Mouse (Mus musculus) right cerebral cortex, postnatal 14 days (tissue): Measurements from ENCODE around the gene Ntsr1.
A peak's percentile ranks its signal among the peaks of the same experiment; 100 is the strongest.

Experiments
- DNase-seq: peaks from one replicate; pipeline ENCODE4 v3.0.0; 2022

The Ntsr1 gene

DNA sequence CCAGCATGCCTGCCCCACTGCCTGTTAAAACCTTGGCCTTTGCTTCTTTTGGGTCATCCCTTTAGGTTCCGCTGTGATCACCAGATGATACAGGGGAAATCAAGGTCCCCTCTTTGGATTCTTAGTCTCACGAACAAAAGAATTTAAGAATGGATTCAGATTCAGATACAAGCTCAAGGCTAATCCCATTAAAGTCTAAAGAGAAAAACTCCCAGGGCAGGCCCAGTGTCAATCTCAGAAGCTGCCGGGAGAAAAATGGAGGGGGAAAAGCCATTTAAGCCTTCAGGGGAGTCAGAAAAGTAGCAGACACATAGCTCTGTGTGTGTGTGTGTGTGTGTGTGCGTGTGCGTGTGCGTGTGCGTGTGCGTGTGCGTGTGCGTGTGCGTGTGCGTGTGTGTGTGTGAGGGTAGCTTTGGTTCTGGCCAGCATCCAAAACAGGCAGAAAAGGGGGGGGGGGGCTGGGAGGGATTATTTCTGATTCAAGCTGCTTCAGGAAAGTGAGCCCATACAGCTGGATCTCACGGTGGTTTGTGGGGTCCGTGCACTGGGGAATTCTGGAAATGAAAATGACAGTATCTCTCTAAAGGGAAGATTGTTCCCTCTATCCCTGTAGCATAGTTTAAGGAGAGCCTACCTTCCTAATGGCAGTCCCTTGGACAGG is 8.8 kb downstream of the Ntsr1 start:
- DNase-seq, result no peak

DNA sequence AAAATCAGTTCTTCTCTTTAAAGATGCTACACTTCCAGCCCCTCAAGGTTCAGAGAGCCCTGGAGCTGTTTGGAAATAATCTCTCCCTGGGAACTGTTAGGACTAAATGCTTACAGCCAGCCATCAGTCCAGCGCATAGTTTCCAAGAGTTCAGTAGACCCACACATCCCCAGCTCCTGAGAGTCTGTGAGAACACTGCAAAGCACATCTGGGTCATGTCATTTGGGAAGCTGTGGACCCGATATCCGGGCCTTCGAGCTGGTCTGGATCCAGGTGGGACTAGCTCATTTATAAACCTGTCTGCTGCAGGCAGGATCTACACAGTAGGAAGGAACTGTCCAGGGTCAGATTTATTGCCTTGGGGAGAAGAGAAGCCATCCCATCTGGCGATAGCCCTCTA is 11.1 kb downstream of the Ntsr1 start:
- no peak for DNase-seq

DNA sequence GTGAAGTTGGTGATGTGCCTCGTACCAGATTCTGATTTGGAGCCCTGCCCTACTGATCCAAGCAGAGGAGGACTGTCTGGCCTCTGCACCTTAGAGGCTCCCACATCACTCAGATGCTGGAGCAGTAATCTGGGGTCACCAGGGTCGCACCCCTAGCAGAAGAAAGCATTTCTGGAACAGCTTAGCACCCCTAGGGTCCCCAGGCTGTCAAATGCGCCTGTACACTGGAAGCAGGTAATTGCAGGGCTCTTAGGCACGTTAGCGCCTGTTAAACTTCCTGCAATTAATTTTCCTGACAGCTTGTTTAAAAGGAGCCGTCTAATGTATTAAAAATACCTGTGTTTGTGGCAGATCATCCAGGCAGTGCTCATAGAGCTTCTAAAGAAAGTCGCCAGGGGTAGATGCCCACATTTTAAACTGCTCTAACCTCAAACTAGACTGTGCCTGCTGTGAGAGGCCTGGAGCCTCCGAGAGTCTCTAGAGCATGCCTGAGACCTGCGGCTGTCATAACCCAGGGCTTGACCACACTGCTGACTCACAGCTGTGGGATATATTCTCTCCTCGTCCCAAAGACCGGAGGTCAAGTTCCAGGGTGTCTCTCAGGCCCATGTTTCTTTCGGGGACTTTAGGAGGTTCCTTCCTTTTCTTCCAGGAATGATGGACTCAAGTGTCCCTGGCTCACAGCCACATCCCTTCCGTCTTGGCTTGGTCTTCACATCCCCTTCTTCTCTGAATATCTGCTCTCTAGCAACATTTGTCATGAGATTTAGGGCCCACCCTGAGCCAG is 12.3 kb downstream of the Ntsr1 start:
- DNase-seq, result no peak

DNA sequence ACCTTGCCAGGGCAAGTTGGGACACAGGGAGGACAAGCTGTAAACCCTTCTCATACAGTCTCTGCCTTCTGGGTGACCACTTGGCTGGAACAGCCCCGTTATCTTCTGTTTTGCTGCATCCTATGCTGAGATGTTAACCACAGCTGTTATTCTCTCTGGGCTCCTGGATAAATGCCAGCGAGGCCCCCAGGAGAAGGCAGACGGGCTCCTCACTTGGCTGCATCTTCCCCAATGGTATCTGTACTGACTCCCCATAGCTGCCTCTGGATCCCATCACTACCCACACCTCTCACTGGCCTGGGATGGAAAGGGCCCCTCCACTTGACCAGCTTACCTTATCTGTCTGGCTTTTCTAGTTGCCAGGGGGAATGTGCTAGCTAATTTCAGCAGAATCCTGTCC is 13.2 kb downstream of the Ntsr1 start:
- DNase-seq, result no peak

DNA sequence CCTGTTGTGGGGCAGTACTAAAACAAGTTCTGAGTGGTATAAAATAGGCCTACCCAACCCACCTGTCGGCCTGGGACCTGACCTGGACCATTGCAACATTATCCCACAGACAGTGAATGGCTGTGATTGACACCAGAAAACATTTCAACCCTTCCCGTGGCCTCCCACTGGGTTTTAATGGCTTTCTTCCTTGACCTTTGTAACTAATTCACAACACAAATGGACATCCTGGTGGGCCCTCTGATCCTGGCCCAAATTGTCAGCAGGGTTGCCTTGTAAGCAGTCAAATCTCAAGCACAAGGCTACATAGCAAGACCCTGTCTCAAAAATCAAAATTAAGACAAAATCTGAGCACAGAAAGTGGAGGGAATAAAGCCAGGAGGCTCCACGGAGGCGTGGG is 14.1 kb downstream of the Ntsr1 start:
- no peak for DNase-seq

DNA sequence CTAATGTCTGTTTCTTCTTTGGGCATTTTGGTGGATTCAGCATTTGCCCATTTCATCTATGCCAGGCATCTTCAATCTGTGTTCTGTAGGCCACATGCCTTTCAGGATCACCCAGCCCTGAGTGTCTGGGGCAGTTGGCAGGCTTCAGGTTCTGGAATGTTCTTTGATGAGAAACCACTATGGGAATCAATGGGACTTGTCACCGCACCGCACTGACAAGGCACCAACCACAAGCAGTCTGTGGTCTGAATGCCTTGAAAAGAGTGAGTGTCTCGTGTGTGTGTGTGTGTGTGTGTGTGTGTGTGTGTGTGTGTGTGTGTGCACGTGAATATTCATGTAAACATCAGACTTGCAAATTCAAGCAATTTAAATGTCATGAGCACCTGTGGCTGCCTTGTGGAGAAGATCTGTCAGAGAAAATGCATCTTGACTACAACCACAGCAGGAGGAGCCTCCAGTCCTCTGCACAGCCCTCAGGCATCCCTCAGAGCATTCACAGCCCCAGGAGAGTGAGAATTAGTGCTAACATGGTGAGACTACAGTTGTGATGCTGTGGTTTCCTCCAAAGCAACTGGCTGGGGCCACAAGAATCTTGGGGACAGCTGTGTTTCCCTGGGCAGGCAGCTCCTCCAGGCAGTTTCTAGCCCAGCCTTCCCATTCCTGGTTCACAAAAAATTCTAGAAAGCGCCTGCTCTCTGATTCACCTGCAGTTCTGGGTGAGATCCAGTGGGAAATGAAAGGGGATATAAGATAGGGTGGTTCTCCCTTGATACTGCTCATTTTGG is 21.9 kb downstream of the Ntsr1 start:
- no peak for DNase-seq

DNA sequence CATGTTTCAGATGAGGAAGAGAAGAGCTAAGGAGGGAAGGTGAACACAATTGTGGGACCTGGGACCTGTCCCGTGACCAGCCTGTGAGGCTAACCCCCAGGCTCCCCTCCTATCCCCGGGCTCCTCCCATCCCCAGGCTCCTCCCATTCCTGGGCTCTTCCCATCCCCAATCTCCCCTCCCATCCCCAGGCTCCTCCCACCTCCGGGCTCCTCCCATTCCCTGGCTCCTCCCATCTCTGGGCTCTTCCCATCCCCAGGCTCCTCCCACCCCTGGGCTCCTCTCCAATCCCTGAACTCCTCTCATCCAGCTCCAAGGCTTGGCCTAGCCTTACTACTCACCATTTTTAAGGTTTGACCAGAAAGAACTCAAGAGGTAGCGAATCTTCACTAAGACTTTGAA is 23.0 kb downstream of the Ntsr1 start:
- DNase-seq, result no peak

DNA sequence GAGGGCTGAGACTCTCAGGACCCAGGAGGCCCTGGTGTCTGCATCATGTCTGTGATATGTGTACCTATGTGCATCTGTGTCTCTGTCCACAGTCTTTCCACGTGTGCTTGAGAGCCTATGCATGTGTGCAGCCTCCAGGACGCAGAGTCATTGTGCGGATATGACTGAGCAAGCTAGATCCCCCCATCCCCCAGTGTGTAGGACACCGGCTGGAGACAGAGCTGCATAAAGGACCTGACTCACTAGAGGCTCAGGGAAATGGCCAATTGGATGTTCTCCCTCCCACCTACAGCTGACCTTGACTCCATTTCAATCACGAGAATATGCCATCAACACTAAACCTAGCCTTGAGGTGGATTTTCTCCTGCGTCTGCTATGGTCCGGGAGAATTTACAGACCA is 27.7 kb downstream of the Ntsr1 start:
- DNase-seq, result no peak

DNA sequence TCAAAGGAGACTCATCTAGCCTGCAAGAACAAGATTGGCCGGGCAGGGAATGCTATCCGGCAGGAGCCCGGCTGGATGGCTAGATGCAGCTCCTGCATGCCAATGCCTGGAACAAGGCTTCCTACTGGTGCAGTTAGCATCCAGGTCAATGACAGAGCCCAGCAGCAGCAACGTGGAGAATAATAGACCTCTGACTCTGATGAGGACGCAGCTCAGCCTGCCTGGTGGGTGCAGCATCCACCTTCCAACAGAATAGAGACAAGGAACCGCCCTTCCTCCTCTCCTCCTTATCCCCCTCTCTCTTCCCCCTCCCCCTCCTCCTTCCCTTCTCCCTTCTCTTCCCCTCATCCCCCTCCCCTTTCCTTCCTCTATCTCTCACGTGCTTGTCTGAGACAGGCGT is 28.1 kb downstream of the Ntsr1 start:
- DNase-seq, result no peak

DNA sequence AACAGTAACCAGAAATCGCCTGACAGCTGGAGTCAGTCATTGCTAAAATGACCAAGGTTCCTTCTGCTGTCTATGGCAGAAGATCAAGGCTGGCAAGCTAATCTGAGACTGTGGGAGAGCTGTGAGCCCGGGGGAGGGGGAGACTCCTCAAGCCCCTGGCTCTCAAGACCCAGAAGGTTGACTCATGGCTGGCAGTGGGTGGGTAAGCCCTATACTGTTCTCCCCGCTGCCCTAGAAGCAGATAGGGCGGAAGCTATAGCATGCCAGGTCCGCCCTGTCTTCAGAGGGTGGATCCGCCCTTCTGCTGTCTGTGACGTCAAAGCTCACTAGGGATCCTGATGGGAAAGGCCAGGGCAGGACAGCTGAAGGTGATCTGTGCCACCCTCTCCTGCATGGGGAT is 30.4 kb downstream of the Ntsr1 start:
- DNase-seq, result no peak

DNA sequence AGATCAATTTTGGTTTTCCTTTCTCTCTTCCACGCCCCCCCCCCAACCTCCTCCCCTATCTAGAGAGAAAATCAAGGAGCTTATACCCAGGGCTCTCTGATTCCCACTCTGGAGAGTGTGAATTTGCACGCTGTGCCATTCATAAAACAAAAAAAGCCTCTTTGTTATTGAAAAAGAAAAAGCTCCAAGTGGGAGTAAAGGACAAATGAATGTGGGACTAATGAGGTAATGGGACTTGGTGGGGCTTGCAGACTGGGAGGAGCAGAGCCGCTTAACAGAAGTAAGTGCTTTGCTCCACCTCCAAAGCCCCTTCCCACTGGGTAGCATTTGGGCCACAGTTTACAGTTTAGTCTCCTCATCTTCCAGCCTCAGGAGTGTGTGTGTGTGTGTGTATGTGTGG is 30.8 kb downstream of the Ntsr1 start:
- no peak for DNase-seq

DNA sequence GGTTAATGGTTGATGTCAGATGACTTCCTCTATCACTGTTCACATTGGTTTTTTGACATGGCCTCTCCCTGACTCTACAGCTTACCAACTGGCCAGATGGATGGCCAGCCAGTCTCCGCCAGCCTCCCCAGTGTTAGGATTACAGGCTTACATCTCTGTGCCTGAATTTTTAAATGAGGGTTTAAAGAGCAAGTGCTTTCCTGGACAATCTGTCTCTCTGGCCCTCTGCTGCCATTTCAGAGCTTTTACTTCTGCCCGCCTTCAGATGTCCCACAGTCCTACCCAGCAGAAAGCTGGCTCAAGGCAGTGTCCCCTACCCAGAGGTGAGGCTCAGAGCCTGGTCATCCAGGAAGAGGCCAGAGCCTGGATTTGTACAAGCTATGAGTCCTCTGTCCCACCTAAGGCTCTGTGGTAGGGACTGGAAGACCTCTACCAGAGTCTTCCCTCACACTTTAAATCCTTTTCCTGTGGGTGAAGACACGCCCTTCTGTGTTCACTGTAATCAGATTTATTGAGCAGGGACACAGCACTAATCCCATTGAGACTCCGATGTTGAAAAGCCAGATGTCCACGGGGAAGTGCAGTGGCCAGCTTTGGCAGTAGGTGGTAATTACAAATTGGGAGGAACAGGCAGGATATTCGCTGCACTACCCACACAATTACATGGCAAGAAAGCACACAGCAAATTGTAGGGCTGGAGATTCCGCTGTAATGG is 32.1 kb downstream of the Ntsr1 start:
- no peak for DNase-seq

DNA sequence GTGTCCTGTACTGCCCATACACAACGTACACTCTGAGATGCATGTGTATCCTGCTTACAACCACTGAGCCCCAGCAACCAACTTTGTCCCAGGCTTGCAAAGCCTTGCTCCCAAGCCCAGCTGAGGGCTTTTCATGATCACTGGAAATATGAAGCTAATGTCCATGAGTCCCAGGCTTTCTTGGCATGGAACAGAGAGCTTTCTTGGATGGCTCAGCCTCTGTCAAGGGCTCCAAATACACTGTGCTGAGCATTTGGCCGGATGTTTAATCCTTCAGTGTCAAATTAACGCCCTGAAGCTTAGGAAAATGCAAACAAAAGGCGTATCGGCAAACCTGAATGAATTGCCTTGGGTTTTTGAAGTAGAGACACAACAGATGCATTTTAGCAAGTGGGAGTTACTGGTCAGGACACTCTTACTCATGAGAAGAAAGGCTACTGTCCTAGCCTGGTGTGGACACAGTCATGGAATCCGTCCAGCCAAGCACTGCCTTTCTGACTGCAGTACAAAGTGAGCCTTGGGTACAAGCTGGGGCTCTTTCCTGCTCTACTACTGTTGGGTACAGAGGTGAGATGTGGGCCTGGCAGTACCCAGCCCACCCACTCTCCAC is 32.7 kb downstream of the Ntsr1 start:
- no peak for DNase-seq

DNA sequence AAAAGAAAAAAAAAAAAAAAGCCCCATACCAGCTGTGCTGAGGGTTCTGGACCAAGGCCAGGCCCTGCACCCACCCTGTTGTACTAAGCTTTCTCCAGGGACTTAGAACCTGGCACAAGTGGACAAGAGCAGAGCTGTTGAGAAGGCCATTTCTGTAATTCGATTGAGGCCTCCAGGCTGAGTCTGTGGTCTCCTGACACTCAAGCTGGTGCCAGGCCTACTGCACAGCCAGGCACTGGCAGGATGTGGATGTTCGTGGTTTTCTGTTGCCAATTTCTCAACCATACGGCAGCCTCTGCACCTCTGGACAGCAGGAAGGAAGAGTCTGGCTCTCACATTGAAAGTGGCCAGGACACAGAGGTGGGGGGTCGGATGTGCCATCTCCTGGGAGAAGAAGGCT is 33.5 kb downstream of the Ntsr1 start:
- DNase-seq, result no peak

DNA sequence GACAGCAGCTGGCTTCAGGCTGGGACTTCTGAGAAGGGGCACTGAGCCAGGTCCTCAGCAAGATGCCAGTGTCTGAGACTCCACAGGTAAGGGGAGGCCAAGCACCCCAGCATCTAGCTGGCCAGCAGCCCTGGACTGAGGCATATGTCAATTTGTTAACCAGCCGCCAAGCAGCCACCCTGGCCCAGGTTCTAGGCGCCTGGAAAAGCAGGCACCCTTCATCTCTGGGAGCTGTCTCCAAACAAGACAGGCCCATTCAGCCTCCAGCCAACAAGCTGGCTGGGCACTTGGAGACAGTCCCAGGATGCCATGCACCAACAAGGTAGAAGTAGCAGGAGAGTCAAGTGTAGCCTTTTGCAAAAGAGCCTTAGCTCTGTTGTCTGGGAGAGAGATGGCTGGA is 43.9 kb downstream of the Ntsr1 start:
- DNase-seq, result no peak

DNA sequence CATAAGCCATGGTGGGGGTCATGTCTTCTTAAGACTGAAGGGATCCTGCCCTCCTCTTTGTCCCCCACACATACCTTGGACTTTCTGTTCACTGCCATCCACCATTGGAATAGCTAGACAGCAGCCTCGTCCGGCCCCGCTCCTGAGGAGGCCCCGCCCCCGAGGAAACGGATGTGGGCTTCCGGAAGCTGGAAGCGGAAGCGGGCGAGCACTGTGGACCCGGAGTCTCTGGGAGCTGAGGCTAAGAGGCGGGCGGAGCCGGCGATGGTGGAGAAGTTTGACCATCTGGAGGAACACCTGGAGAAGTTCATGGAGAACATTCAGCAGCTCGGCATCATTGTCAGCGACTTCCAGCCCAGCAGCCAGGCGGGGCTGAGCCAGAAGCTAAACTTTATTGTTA is 45.3 kb downstream of the Ntsr1 start:
- no peak for DNase-seq

DNA sequence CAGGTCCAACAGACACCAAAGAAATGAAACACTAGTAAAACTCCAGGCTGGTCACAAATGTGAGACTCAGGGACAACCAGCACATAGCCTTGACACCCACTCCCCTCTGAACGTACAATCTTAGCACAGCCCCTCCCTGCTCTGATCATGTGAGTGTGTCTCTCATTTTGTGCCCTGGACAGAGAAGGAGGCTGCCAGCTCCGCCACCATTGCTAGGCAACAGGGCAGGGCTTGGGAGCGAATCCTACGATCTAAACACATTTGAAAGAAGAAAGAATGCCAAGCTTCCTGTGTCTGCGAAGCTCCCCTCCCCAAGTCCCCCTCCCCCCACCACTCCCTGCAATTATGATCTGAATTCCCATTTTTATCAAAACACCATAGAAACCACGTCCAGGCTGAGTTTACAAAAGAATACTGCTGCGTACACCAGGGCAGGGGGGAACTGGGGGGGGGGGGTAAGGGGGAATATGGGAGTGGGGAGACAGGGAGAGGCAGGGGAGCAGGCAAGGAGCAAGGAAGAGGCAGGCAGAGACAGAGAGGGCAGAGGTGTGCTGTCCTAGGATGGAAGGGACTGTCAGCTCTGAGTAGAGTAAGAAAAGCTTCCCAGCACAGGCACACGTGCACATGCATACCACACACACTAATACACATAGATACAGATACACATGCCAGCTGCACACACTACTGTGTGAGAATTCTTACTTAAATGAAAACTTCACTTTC is 47.8 kb downstream of the Ntsr1 start:
- DNase-seq, result peak; percentile 26

DNA sequence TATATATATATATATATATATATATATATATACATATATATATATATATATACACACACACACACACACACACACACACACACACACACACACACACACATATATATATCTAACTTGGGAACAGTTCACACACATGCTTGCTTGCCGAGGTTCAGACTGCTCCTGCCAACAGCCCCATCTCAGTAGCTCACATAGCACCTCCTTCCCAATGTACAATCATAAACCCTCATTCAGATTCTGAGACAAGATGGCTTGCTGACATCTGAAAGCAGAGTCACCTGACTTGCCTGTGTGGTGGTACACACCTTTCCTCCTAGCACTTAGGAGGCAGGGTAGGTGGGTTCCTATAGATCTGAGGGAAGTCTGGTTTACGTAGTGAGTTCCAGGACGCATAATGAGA is 52.6 kb downstream of the Ntsr1 start:
- no peak for DNase-seq

DNA sequence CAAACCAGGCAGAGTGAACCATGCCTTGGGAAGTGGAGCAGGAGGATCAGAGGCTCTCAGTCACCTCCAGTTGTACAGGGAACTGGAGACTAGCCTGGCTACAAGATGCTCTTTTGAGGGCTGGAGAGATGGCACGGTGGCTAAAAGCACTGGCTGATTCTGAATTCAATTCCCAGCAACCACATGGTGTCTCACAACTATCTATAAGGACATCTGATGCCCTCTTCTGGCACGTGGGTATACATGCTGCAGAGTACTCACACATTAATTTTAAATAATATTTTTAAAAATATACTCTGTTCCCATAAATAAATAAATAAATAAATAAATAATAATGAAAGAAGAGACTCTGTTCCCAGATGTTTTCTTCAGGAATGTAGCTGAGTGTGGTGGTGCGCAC is 55.4 kb downstream of the Ntsr1 start:
- DNase-seq, result no peak

DNA sequence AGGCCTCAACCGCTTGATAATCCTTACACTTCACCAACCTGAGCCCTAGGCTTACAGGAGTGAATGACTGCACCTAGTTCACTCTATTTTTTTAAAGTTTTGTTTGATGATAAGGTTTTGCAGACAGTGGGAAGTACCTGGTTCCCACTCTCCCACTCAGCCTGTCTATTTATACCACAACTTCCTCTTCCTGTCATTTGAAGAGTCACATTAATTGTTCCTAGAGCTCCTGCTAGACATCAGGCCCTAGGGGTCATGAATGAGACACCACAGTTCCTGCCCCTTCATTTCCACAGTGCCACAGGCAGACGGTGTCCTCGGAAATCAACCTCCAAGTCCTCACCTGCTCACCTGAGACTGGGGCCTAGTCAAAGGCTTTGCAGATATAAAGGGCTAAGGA is 56.7 kb downstream of the Ntsr1 start:
- DNase-seq, result no peak

DNA sequence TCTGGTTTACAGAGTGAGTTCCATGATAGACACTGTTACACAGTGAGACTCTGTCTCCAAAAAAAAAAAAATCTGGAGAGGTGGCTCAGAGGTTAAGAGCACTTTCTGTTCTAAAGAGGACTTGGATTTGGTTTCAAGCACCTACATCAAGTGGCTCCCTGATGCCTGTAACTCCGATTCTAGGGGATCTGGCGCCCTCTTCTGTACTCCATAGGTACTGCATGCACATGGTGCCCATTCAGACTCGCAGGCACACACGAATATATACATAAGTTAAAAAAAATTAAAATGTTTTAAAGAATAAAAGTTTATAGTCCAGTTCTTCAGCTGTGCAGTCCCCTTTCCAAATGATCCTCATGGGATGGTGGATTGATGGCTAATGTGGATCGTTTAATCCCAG is 60.5 kb downstream of the Ntsr1 start:
- no peak for DNase-seq

DNA sequence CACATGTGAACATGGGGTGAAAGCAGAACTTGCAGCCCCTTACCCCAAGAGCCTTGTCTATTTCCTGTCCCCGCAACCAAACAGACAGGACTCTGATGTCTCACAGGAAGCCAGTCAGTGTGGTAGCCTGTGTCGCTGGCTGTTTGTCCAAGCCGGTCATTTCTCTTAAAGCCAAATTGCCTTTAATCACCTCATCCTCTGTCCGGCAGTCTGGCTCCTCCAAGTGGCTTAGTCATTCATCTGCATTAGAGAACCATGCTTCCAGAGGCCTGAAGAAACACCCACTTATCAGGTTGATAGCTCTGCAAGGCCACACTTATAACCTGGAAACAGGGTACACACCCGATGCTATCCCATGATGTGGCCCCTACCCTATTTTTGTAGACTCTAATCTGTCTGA is 62.4 kb downstream of the Ntsr1 start:
- no peak for DNase-seq
